26 mouse cellular contexts compared by ENCODE assay signal in the genomic region with DNA sequence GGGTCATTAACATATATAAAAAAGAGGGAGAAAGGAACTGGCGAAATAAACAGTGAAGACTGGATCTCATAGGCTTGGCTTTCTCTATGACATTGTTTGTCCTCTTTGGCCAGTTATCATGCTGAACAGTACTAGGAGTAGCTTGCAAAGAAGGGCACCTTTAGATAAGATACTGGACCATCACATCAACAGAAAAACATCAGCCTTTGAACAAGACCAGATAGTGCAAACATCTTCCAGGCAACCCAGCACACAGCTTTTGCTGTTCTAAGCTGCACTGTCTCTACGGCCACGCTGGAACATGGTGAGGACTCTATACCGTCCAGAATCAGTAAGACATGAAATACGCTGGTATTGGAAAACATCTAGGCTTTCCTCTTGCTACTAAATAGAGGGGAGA. TPM values are rescaled to one million over a fixed set of nuclear protein-coding genes. Genes with fewer than 3 reads are reported as not detected.
A peak's percentile ranks its signal among the peaks of the same experiment; 100 is the strongest.
DNase-seq lines count a peak whose midpoint lies in the region; ATAC-seq and TF ChIP-seq lines count a peak whose summit lies in the region.
"Had no signal": no experiment of that assay in that cellular context is flagged by ENCODE, and none has a peak within 500 bp of the region (broad histone marks: within the 10 kb centered on the region; RNA-seq: fewer than 3 reads in every experiment).

No protein-coding gene starts in this region.

- H3K27ac ChIP-seq in lung, embryonic 14.5 days (ENCODE audit: low read depth), result no peak overlapping the region
- peak overlapping the region; percentile 79 for H3K27ac ChIP-seq in liver, embryonic 15.5 days (replicated peaks)
- no peak overlapping the region for H3K27ac ChIP-seq in stomach, postnatal 0 days (replicated peaks)
- H3K27ac ChIP-seq: embryonic facial prominence, embryonic 10.5 days; forebrain, embryonic 12.5 days; hindbrain, embryonic 15.5 days; limb, embryonic 12.5 days; lung, embryonic 15.5 days; midbrain, embryonic 10.5 days had no signal

- TF ChIP-seq EP300 in stomach, postnatal 0 days (optimal IDR thresholded peaks at IDR 0.05), result no peak

- no peak for TF ChIP-seq CTCF in lung, embryonic 14.5 days (IDR thresholded peaks at IDR 0.05; ENCODE audit: low read depth)
- no peak for TF ChIP-seq CTCF in stomach, postnatal 0 days (IDR thresholded peaks at IDR 0.05; ENCODE audit: low read depth)

- no peak overlapping the region for H3K9ac ChIP-seq in lung, embryonic 14.5 days
- peak overlapping the region; percentile 68 for H3K9ac ChIP-seq in liver, embryonic 15.5 days
- no peak overlapping the region for H3K9ac ChIP-seq in stomach, postnatal 0 days (ENCODE audit: low read length)
- H3K9ac ChIP-seq: forebrain, embryonic 12.5 days; hindbrain, embryonic 15.5 days; limb, embryonic 12.5 days; lung, embryonic 15.5 days had no signal

- 91% methylated on average over 5 of the region's 5 CpGs for WGBS in lung, embryonic 14.5 days
- WGBS in liver, embryonic 15.5 days (ENCODE audit: insufficient replicate concordance), result 19% methylated on average over 5 of the region's 5 CpGs
- WGBS in stomach, postnatal 0 days, result 95% methylated on average over 5 of the region's 5 CpGs

- ATAC-seq in lung, embryonic 14.5 days (ENCODE audit: insufficient read depth), result no peak
- 0 out of 2 replicates have a peak, but pooled peaks have one; percentile 8 for ATAC-seq in erythroid progenitor cell, adult 5-6 weeks (replicated peaks; ENCODE audit: low FRiP score, poor library complexity, severe bottlenecking)
- peak; percentile 49 for ATAC-seq in liver, embryonic 15.5 days (ENCODE audit: insufficient read depth)
- ATAC-seq in stomach, postnatal 0 days (ENCODE audit: low FRiP score, low TSS enrichment), result no peak
- ATAC-seq: midbrain, embryonic 16.5 days had no signal

- peak overlapping the region; percentile 25; the same call in 1 of the 2 replicates for H3K4me2 ChIP-seq in lung, embryonic 14.5 days
- H3K4me2 ChIP-seq in liver, embryonic 15.5 days, result peak overlapping the region; percentile 75
- H3K4me2 ChIP-seq in stomach, postnatal 0 days (replicated peaks; ENCODE audit: low read depth), result no peak overlapping the region
- H3K4me2 ChIP-seq: forebrain, embryonic 12.5 days; hindbrain, embryonic 15.5 days; limb, embryonic 12.5 days; lung, embryonic 15.5 days had no signal

- H3K4me1 ChIP-seq in lung, embryonic 14.5 days (ENCODE audit: insufficient read depth), result 0 out of 2 replicates have a peak, but pooled peaks cover 4% of the 10 kb centered on the region
- H3K4me1 ChIP-seq in liver, embryonic 15.5 days (replicated peaks), result peaks cover 48% of the 10 kb centered on the region
- no peaks in the 10 kb centered on the region for H3K4me1 ChIP-seq in stomach, postnatal 0 days (replicated peaks; ENCODE audit: control insufficient read depth, insufficient read depth)

- no peaks in the 10 kb centered on the region for H3K9me3 ChIP-seq in lung, embryonic 14.5 days (ENCODE audit: low read depth, low read length)
- H3K9me3 ChIP-seq in liver, embryonic 15.5 days (replicated peaks), result no peaks in the 10 kb centered on the region
- H3K9me3 ChIP-seq in stomach, postnatal 0 days (ENCODE audit: control insufficient read depth, low read length), result no peaks in the 10 kb centered on the region
- H3K9me3 ChIP-seq: embryonic facial prominence, embryonic 10.5 days; forebrain, embryonic 12.5 days; G1E; hindbrain, embryonic 15.5 days; limb, embryonic 12.5 days; lung, embryonic 15.5 days; midbrain, embryonic 10.5 days had no signal

- DNase-seq in lung, embryonic 14.5 days, result no peak
- DNase-seq in lung, postnatal 4 days, result no peak
- peak; percentile 3 for DNase-seq in stomach, postnatal 0 days (ENCODE audit: low spot score)
- no peak for DNase-seq in cerebellum, adult 9-10 months
- DNase-seq in layer of hippocampus, postnatal 10 days (ENCODE audit: low spot score in 2 of 2), result no peak
- DNase-seq in kidney, adult 11 months, result no peak
- DNase-seq: adrenal gland, postnatal 10 days; B cell, adult 2 months; cerebellum, adult 11 months; cerebellum, postnatal 10 days; gastrocnemius, postnatal 36 days; heart, postnatal 4 days; kidney, postnatal 36 days; lung, postnatal 36 days; thymus, adult 2 months had no signal

- H3K36me3 ChIP-seq in lung, embryonic 14.5 days (ENCODE audit: insufficient read depth), result no peaks in the 10 kb centered on the region
- H3K36me3 ChIP-seq in liver, embryonic 15.5 days (replicated peaks), result peaks cover 28% of the 10 kb centered on the region
- H3K36me3 ChIP-seq in stomach, postnatal 0 days (ENCODE audit: control insufficient read depth, insufficient read depth, low read length), result no peaks in the 10 kb centered on the region
- H3K36me3 ChIP-seq: embryonic facial prominence, embryonic 10.5 days; limb, embryonic 12.5 days; lung, embryonic 15.5 days had no signal

- H3K4me3 ChIP-seq in lung, embryonic 14.5 days (ENCODE audit: low read depth, low read length), result no peak overlapping the region; the same call in 1 of the 2 replicates
- H3K4me3 ChIP-seq in liver, embryonic 15.5 days (replicated peaks), result peak overlapping the region; percentile 63
- H3K4me3 ChIP-seq in stomach, postnatal 0 days (ENCODE audit: low read depth, low read length), result no peak overlapping the region
- H3K4me3 ChIP-seq: embryonic facial prominence, embryonic 10.5 days; forebrain, embryonic 12.5 days; hindbrain, embryonic 15.5 days; limb, embryonic 12.5 days; lung, embryonic 15.5 days; midbrain, embryonic 10.5 days had no signal

- no peaks in the 10 kb centered on the region for H3K27me3 ChIP-seq in lung, embryonic 14.5 days (ENCODE audit: insufficient read depth, low read length)
- no peaks in the 10 kb centered on the region for H3K27me3 ChIP-seq in liver, embryonic 15.5 days
- no peaks in the 10 kb centered on the region for H3K27me3 ChIP-seq in stomach, postnatal 0 days (ENCODE audit: control insufficient read depth, insufficient read depth, low read length)
- H3K27me3 ChIP-seq: CH12.LX; forebrain, embryonic 12.5 days; hindbrain, embryonic 15.5 days; limb, embryonic 12.5 days; lung, embryonic 15.5 days had no signal

RNA-seq across cellular contexts. Expression of a gene that starts 33.9 kb away (rescaled TPM):
- polyA plus RNA-seq in lung, embryonic 14.5 days (2014; fragmentation: Nextera tagmentation; extraction: Ambion mirVana), result 44.5 and 48.4 TPM in 2 replicates
- total RNA-seq in erythroid progenitor cell, adult 5-6 weeks (2015; ENCODE audit: low replicate concordance), result 221 and 244 TPM in 2 replicates
- total RNA-seq in erythroid progenitor cell, adult 5-6 weeks (2017; ENCODE audit: low replicate concordance), result 297 and 307 TPM in 2 replicates
- polyA plus RNA-seq in liver, embryonic 15.5 days (2015; fragmentation: Nextera tagmentation; extraction: Ambion mirVana), result 38.8 and 40.5 TPM in 2 replicates
- polyA plus RNA-seq in stomach, postnatal 0 days (2015; fragmentation: Nextera tagmentation; extraction: Ambion mirVana), result 3.3 and 4.2 TPM in 2 replicates
- 100 to 1,000 TPM; 130 to 147 TPM for total RNA-seq in layer of hippocampus, postnatal 10 days (2021)

Comparison
In these comparisons a context has a peak if more than half of its experiments do, and no peak if none do; other contexts are left out.
1. ATAC-seq: peak in erythroid progenitor cell, adult 5-6 weeks (single experiment) and liver, embryonic 15.5 days (single experiment); none in lung, embryonic 14.5 days (single experiment) and stomach, postnatal 0 days (single experiment).